Mouse (Mus musculus) cerebellum, adult 11 months (tissue): ENCODE results near the gene Tspan2.
A peak's percentile ranks its signal among the peaks of the same experiment; 100 is the strongest.

Source experiments
- DNase-seq: peaks from one replicate; pipeline ENCODE4 v3.0.0; 2022

Tspan2 gene

DNA sequence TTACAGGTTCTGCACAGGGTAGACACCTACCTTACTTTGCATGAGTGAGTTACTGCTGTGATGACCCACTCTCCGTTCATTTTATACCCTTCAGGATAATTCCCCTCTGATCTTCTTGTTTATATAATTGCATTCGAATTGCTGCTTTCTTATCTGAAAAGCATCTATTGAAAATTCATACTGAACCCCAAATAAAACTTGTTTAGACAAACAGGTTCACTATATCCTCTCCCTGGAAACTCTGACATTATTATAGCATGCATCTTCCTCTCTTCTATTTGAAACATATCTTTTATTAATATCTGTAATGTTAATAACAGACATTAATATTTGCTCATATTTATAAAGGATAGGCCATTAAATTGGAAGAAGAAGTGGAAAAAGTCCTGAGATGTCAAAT, 48.3 kb downstream of the Tspan2 start, which contains the start of gene Tshb:
TSS of gene Tshb (minus strand) at position 101 of the 400 bp plus-strand sequence.
- no peak for DNase-seq

DNA sequence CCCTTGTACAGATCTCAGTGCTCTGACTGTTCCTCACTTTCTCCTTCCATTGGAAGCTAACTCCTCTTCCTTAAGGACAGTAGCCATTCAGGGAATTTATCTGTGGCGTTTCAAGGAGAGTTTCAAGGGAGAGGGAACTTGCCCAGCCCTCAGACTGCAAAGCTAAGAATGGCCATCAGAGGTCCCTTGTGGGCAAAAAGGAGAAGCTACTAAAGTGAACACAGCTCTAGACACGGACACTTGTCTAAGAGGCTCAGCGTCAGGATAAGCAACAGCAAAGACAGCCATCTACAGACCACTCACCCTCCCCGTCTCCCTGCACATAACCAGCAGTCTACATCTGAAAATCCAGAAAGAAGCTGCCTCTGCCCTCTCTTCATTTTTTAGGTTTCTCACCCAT, 53.0 kb downstream of the Tspan2 start:
- DNase-seq = no peak

DNA sequence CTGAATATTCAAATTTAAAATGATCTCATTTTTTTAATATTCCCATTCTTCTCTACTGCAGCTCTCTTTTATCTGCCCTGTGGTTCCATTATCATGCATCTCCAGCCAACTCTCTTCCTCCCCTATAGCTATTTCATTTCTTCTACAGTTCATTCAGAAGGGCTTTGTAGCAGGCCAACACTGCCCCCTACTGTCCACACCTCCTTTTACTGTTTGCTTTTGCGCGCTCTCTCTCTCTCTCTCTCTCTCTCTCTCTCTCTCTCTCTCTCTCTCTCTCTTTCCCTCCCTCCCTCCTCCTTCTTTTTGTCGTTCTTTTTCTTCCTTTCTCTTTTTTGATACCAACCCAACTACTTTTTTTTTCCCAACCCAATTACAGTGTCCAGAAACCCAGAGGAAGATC, 69.6 kb downstream of the Tspan2 start:
- DNase-seq = peak; percentile 63

DNA sequence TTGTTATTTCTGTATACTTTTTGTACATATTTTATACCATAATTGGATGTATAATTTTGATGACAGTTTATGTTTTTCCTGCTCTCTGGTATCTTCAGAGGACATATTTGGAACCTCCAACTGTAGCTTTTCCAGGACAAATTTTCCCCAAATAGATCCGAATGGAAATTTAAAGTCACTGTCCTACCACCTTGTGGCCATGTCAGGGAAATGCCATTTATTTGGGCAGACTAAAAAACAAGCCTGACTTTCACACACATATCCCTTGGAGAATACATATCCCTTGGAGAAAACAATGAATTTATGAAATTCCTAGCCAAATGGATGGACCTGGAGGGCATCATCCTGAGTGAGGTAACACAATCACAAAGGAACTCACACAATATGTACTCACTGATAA, 108.1 kb downstream of the Tspan2 start:
- DNase-seq = no peak

DNA sequence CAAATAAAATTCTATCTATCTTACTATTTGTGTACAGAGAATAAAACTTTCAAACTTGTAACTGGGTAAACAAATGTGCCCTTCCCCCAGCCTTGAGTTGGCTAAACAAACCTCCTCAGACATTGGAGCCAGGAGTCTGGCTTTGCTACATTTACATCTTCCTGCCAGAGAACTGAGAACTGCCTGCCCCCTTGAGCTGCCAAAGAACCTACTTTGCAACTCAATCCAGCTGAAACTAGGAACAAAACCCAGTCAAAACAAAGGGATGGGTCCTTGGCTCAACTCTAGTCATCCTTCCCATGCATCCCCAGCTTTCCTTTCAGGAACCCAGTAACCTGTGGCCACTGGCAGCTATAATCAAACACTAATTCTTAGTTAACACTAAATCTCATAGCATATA, 114.3 kb downstream of the Tspan2 start:
- DNase-seq = no peak
